Mouse (Mus musculus): ENCODE data around the gene Prpsap1. TPM values are rescaled to one million over a fixed set of nuclear protein-coding genes. Genes with fewer than 3 reads are reported as not detected.

The Prpsap1 gene
- polyA plus RNA-seq, 1 experiment from 2014 or later: 18.4 TPM

- Histone ChIP-seq H3K79me2 (ENCODE audit: inconsistent target) (no peaks in the 10 kb centered on the region), H3K36me3 (ENCODE audit: inconsistent target) (no peaks in the 10 kb centered on the region), H3K4me3 (ENCODE audit: inconsistent target) (no peak overlapping the region), H3K27ac (no peak overlapping the region)
- WGBS (ENCODE audit: missing documents): 87% methylated on average over 10 of the region's 10 CpGs
Measured at GRCm38 (mm10) chr11:116453889-116454288, 40.1 kb downstream of the Prpsap1 start.

- Histone ChIP-seq H3K79me2 (ENCODE audit: inconsistent target) (no peaks in the 10 kb centered on the region), H3K36me3 (ENCODE audit: inconsistent target) (no peaks in the 10 kb centered on the region), H3K4me3 (ENCODE audit: inconsistent target) (no peak overlapping the region), H3K27ac (no peak overlapping the region)
- 98% methylated on average over 3 of the region's 3 CpGs for WGBS (ENCODE audit: missing documents)
Measured at GRCm38 (mm10) chr11:116449341-116449740, 44.7 kb downstream of the Prpsap1 start.

DNA sequence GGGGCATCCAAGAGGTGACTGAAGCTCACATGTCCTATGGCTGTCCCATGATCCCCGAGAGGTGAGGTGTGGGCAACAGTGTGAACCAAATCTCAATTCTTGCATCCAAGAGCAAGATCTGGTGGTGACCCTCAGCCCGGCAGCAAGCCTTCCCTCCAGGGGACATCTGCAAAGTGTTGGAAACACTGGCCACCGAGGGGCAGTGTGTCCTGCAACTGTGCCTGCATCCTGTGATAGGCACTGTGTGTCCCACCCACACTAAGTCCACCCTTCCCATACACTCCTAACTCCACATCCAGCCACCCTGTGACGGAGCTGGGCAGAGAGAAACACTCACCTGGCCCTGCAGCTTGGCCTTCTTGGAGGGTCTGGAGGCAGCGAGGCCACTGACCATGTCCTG, 46.2 kb downstream of the Prpsap1 start:
- 81% methylated on average over 4 of the region's 5 CpGs for WGBS (ENCODE audit: missing documents)
- Histone ChIP-seq H3K36me3 (ENCODE audit: inconsistent target) (no peaks in the 10 kb centered on the region), H3K4me3 (ENCODE audit: inconsistent target) (no peak overlapping the region), H3K79me2 (ENCODE audit: inconsistent target) (no peaks in the 10 kb centered on the region), H3K27ac (no peak overlapping the region)

GRCm38 (mm10) chr11:116446308-116446887, 47.6 kb downstream of the Prpsap1 start:
- no peak overlapping the region for H3K27ac ChIP-seq
- no peaks in the 10 kb centered on the region for H3K36me3 ChIP-seq (ENCODE audit: inconsistent target)
- 32% methylated on average over 16 of the region's 19 CpGs for WGBS (ENCODE audit: missing documents)
- H3K4me3 ChIP-seq (ENCODE audit: inconsistent target): no peak overlapping the region
- no peaks in the 10 kb centered on the region for H3K79me2 ChIP-seq (ENCODE audit: inconsistent target)

DNA sequence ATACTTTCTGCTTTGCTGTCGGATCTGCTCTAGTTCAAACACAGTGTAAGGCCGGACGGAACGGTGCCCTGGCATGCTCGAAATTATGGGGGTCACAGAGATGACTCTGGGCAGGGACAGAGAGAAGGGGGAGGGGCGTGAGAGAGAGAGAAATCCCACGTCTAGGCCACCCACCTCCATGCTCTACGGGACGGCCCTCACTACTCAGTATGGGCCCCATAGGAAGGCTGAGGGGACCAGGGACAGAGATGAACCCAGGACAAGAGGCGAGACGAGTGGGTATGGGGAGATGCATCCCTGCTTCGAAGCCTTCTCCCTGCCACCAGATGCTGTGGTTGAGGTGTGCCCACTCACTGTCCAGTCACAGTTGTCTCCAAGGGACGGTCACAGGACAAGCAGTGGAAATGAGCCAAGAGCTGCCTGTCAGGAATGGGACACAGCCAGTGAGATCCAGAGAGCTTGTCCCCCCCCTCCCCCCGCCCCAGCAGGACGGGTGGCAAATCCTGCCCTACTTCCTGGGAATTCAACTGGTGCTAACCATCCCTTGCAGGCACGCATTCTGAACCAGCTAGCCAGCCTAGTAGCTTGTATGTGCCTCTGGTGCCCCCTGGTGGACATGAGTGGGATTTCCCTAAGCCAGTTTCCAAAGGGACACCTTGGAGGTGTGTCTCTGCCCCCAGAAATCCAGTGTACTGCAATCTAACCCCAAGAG, 48.2 kb downstream of the Prpsap1 start:
- Histone ChIP-seq H3K27ac (no peak overlapping the region), H3K4me3 (ENCODE audit: inconsistent target) (no peak overlapping the region), H3K36me3 (ENCODE audit: inconsistent target) (no peaks in the 10 kb centered on the region), H3K79me2 (ENCODE audit: inconsistent target) (no peaks in the 10 kb centered on the region)
- 58% methylated on average over 16 of the region's 16 CpGs for WGBS (ENCODE audit: missing documents)

GRCm38 (mm10) chr11:116443935-116444334, 50.1 kb downstream of the Prpsap1 start:
- 100% methylated on average over 6 of the region's 6 CpGs for WGBS (ENCODE audit: missing documents)
- Histone ChIP-seq H3K4me3 (ENCODE audit: inconsistent target) (no peak overlapping the region), H3K79me2 (ENCODE audit: inconsistent target) (no peaks in the 10 kb centered on the region)

GRCm38 (mm10) chr11:116443311-116443710, 50.7 kb downstream of the Prpsap1 start:
- WGBS (ENCODE audit: missing documents): 98% methylated on average over 6 of the region's 6 CpGs
- Histone ChIP-seq H3K4me3 (ENCODE audit: inconsistent target) (no peak overlapping the region), H3K27ac (no peak overlapping the region)

More at GRCm38 (mm10) chr11:116443935-116444334, 50.1 kb downstream of the Prpsap1 start:
- no peaks in the 10 kb centered on the region for H3K36me3 ChIP-seq (ENCODE audit: inconsistent target)
- H3K27ac ChIP-seq: no peak overlapping the region

DNA sequence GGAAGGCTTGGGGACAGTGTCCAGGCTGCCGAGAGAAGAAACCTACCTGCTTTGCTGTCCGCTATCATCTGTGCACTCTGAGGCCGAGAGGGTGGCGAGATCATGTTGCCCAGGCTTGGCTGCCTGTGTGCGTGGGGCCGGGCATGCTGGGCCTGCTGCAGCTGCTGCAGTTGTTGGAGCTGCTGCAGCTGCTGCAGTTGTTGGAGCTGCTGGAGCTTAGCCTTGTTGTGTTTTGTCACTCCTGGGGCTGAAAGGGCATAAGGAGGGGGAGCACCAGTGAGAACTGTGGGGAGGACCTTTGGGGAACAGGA, 51.2 kb downstream of the Prpsap1 start:
- no peak overlapping the region for H3K4me3 ChIP-seq (ENCODE audit: inconsistent target)
- H3K36me3 ChIP-seq (ENCODE audit: inconsistent target): no peaks in the 10 kb centered on the region
- 94% methylated on average over 6 of the region's 6 CpGs for WGBS (ENCODE audit: missing documents)
- H3K27ac ChIP-seq: no peak overlapping the region
- H3K79me2 ChIP-seq (ENCODE audit: inconsistent target): peaks cover 1% of the 10 kb centered on the region

More at GRCm38 (mm10) chr11:116443311-116443710, 50.7 kb downstream of the Prpsap1 start:
- Histone ChIP-seq H3K79me2 (ENCODE audit: inconsistent target) (no peaks in the 10 kb centered on the region), H3K36me3 (ENCODE audit: inconsistent target) (no peaks in the 10 kb centered on the region)

GRCm38 (mm10) chr11:116442129-116442866, 51.7 kb downstream of the Prpsap1 start:
- Histone ChIP-seq H3K79me2 (ENCODE audit: inconsistent target) (peaks cover 6% of the 10 kb centered on the region), H3K36me3 (ENCODE audit: inconsistent target) (no peaks in the 10 kb centered on the region), H3K4me3 (ENCODE audit: inconsistent target) (no peak overlapping the region), H3K27ac (no peak overlapping the region)
- 92% methylated on average over 15 of the region's 15 CpGs for WGBS (ENCODE audit: missing documents)

- WGBS (ENCODE audit: missing documents): 79% methylated on average over 7 of the region's 7 CpGs
- H3K79me2 ChIP-seq (ENCODE audit: inconsistent target): peaks cover 16% of the 10 kb centered on the region
- H3K4me3 ChIP-seq (ENCODE audit: inconsistent target): no peak overlapping the region
- no peaks in the 10 kb centered on the region for H3K36me3 ChIP-seq (ENCODE audit: inconsistent target)
- H3K27ac ChIP-seq: no peak overlapping the region
Measured at GRCm38 (mm10) chr11:116440408-116441068, 53.5 kb downstream of the Prpsap1 start.

GRCm38 (mm10) chr11:116439269-116440240, 54.4 kb downstream of the Prpsap1 start:
- Histone ChIP-seq H3K36me3 (ENCODE audit: inconsistent target) (no peaks in the 10 kb centered on the region), H3K79me2 (ENCODE audit: inconsistent target) (peaks cover 26% of the 10 kb centered on the region), H3K27ac (no peak overlapping the region), H3K4me3 (ENCODE audit: inconsistent target) (no peak overlapping the region)
- 69% methylated on average over 19 of the region's 19 CpGs for WGBS (ENCODE audit: missing documents)

GRCm38 (mm10) chr11:116437541-116437940, 56.5 kb downstream of the Prpsap1 start:
- WGBS (ENCODE audit: missing documents): 88% methylated on average over 7 of the region's 11 CpGs
- H3K36me3 ChIP-seq (ENCODE audit: inconsistent target): no peaks in the 10 kb centered on the region
- peak overlapping the region; percentile 15 for H3K4me3 ChIP-seq (ENCODE audit: inconsistent target)
- H3K79me2 ChIP-seq (ENCODE audit: inconsistent target): peaks cover 26% of the 10 kb centered on the region
- H3K27ac ChIP-seq: peak overlapping the region; percentile 98

- 10% methylated on average over 4 of the region's 4 CpGs for WGBS (ENCODE audit: missing documents)
- Histone ChIP-seq H3K4me3 (ENCODE audit: inconsistent target) (peak overlapping the region; percentile 15), H3K27ac (peak overlapping the region; percentile 98), H3K79me2 (ENCODE audit: inconsistent target) (peaks cover 26% of the 10 kb centered on the region), H3K36me3 (ENCODE audit: inconsistent target) (no peaks in the 10 kb centered on the region)
Measured at GRCm38 (mm10) chr11:116436725-116437331, 57.2 kb downstream of the Prpsap1 start.

Data from macrophage (primary cell).